Mouse (Mus musculus) R1 (cell line): ENCODE data around the gene Mzt1.

Experiments
- DNase-seq: peaks from one replicate; pipeline ENCODE4 v3.0.0-alpha.2; 2018; ENCODE audit warnings: low read depth, low spot score

The Mzt1 gene

GRCm38 (mm10) chr14:99018691-99019090, 27.2 kb downstream of the Mzt1 start:
- no peak for DNase-seq

- no peak for DNase-seq
Observed at GRCm38 (mm10) chr14:99010920-99011313, 35.0 kb downstream of the Mzt1 start.

GRCm38 (mm10) chr14:99010224-99010919, 35.6 kb downstream of the Mzt1 start:
- DNase-seq: no peak

GRCm38 (mm10) chr14:98994218-98994617, 51.7 kb downstream of the Mzt1 start, which contains the start of gene Rpl36a-ps1:
Gene Rpl36a-ps1, minus strand, starts transcription at chr14:98994318.
- DNase-seq: no peak

- peak; percentile 33 for DNase-seq
Observed at GRCm38 (mm10) chr14:98992482-98992881, 53.5 kb downstream of the Mzt1 start.

- DNase-seq: no peak
Observed at GRCm38 (mm10) chr14:98990636-98991035, 55.3 kb downstream of the Mzt1 start.

- DNase-seq: no peak
Observed at GRCm38 (mm10) chr14:98989818-98990217, 56.1 kb downstream of the Mzt1 start.
